Mouse (Mus musculus): ENCODE measurements around the gene Serpini1.
"Not testable (repeated sequence)": the region's sequence is repeated elsewhere in the genome, so short reads cannot be mapped to it uniquely, and the experiment has no call there.

Gene Serpini1

GRCm38 (mm10) chr3:75639546-75639945 is 82.2 kb downstream of the Serpini1 start:
- no peak for DNase-seq (ENCODE audit: low spot score)

- DNase-seq (ENCODE audit: low spot score), result no peak
These were observed 90.2 kb downstream of the Serpini1 start for GRCm38 (mm10) chr3:75647542-75647941.

- no peak for DNase-seq (ENCODE audit: low spot score)
These were observed 90.9 kb downstream of the Serpini1 start for GRCm38 (mm10) chr3:75648226-75648625.

GRCm38 (mm10) chr3:75650416-75651154 is 93.2 kb downstream of the Serpini1 start:
- not testable (repeated sequence) for DNase-seq (ENCODE audit: low spot score)

- DNase-seq (ENCODE audit: low spot score), result no peak
These were observed 94.3 kb downstream of the Serpini1 start for GRCm38 (mm10) chr3:75651603-75652115.

- DNase-seq (ENCODE audit: low spot score), result not testable (repeated sequence)
These were observed 96.6 kb downstream of the Serpini1 start for GRCm38 (mm10) chr3:75653901-75654300.

- DNase-seq (ENCODE audit: low spot score), result no peak
These were observed 98.4 kb downstream of the Serpini1 start for GRCm38 (mm10) chr3:75655578-75656344.

GRCm38 (mm10) chr3:75666962-75667361 is 109.6 kb downstream of the Serpini1 start:
- DNase-seq (ENCODE audit: low spot score), result no peak

- DNase-seq (ENCODE audit: low spot score), result no peak
These were observed 113.1 kb downstream of the Serpini1 start for GRCm38 (mm10) chr3:75670425-75670824.

- no peak for DNase-seq (ENCODE audit: low spot score)
These were observed 125.5 kb downstream of the Serpini1 start for GRCm38 (mm10) chr3:75682881-75683280.

GRCm38 (mm10) chr3:75686775-75687174 is 129.4 kb downstream of the Serpini1 start:
- no peak for DNase-seq (ENCODE audit: low spot score)

- no peak for DNase-seq (ENCODE audit: low spot score)
These were observed 130.0 kb downstream of the Serpini1 start for GRCm38 (mm10) chr3:75687187-75687825.

- no peak for DNase-seq (ENCODE audit: low spot score)
These were observed 133.0 kb downstream of the Serpini1 start for GRCm38 (mm10) chr3:75690321-75690720.

- DNase-seq (ENCODE audit: low spot score), result no peak
These were observed 134.7 kb downstream of the Serpini1 start for GRCm38 (mm10) chr3:75692088-75692487.

Measured in yolk sac, embryonic 10.5 days (tissue).